Mouse (Mus musculus): Measurements from ENCODE around the gene 6430531B16Rik. TPM values are rescaled to one million over a fixed set of nuclear protein-coding genes. Genes with fewer than 3 reads are reported as not detected.

6430531B16Rik gene
- polyA plus RNA-seq, 1 experiment from 2014 or later = not detected

GRCm38 (mm10) chr7:139937138-139937537, 41.4 kb downstream of the 6430531B16Rik start:
- DNase-seq = no peak
- no peaks in the 10 kb centered on the region for H3K4me1 ChIP-seq (ENCODE audit: insufficient read depth)
- H3K9ac ChIP-seq (replicated peaks) = no peak overlapping the region
- TF ChIP-seq EP300 (IDR thresholded peaks at IDR 0.05; ENCODE audit: low read depth) (no peak), CTCF (IDR thresholded peaks at IDR 0.05; ENCODE audit: low read depth) (no peak)
- H3K9me3 ChIP-seq (ENCODE audit: low read length) = no peaks in the 10 kb centered on the region
- H3K4me3 ChIP-seq (ENCODE audit: low read depth, low read length) = no peak overlapping the region
- H3K36me3 ChIP-seq (replicated peaks; ENCODE audit: insufficient read depth, low read length) = no peaks in the 10 kb centered on the region
- 73% methylated on average over 3 of the region's 3 CpGs for WGBS (ENCODE audit: insufficient replicate concordance)
- no peak for ATAC-seq
- H3K27ac ChIP-seq (ENCODE audit: low read depth) = no peak overlapping the region
- no peak overlapping the region for H3K4me2 ChIP-seq (ENCODE audit: low read depth, low read length)
- peaks cover 9% of the 10 kb centered on the region for H3K27me3 ChIP-seq (ENCODE audit: insufficient read depth, low read length)

- H3K27ac ChIP-seq (ENCODE audit: low read depth) = no peak overlapping the region
- H3K4me2 ChIP-seq (ENCODE audit: low read depth, low read length) = no peak overlapping the region
- TF ChIP-seq CTCF (IDR thresholded peaks at IDR 0.05; ENCODE audit: low read depth) (no peak), EP300 (IDR thresholded peaks at IDR 0.05; ENCODE audit: low read depth) (no peak)
- DNase-seq (no peak), ATAC-seq (no peak)
- H3K9ac ChIP-seq (replicated peaks) = no peak overlapping the region
- H3K9me3 ChIP-seq (ENCODE audit: low read length) = no peaks in the 10 kb centered on the region
- H3K4me1 ChIP-seq (ENCODE audit: insufficient read depth) = no peaks in the 10 kb centered on the region
- 68% methylated on average over 10 of the region's 10 CpGs for WGBS (ENCODE audit: insufficient replicate concordance)
- peaks cover 6% of the 10 kb centered on the region; the same call in 1 of the 2 replicates for H3K27me3 ChIP-seq (ENCODE audit: insufficient read depth, low read length)
- no peaks in the 10 kb centered on the region for H3K36me3 ChIP-seq (replicated peaks; ENCODE audit: insufficient read depth, low read length)
- no peak overlapping the region for H3K4me3 ChIP-seq (ENCODE audit: low read depth, low read length)
Observed at GRCm38 (mm10) chr7:139936705-139937104, 41.9 kb downstream of the 6430531B16Rik start.

GRCm38 (mm10) chr7:139930732-139931131, 47.8 kb downstream of the 6430531B16Rik start:
- no peak overlapping the region for H3K4me2 ChIP-seq (ENCODE audit: low read depth, low read length)
- TF ChIP-seq EP300 (IDR thresholded peaks at IDR 0.05; ENCODE audit: low read depth) = no peak
- TF ChIP-seq CTCF (IDR thresholded peaks at IDR 0.05; ENCODE audit: low read depth) = peak; percentile 69
- ATAC-seq (no peak), DNase-seq (peak; percentile 38)
- H3K4me1 ChIP-seq (ENCODE audit: insufficient read depth) = no peaks in the 10 kb centered on the region
- WGBS (ENCODE audit: insufficient replicate concordance) = 16% methylated on average over 11 of the region's 11 CpGs
- no peak overlapping the region for H3K4me3 ChIP-seq (ENCODE audit: low read depth, low read length)
- H3K27me3 ChIP-seq (ENCODE audit: insufficient read depth, low read length) = no peaks in the 10 kb centered on the region
- no peak overlapping the region for H3K27ac ChIP-seq (ENCODE audit: low read depth)
- H3K36me3 ChIP-seq (replicated peaks; ENCODE audit: insufficient read depth, low read length) = no peaks in the 10 kb centered on the region
- H3K9ac ChIP-seq (replicated peaks) = no peak overlapping the region
- no peaks in the 10 kb centered on the region for H3K9me3 ChIP-seq (ENCODE audit: low read length)

MicroRNAs encoded within 50 kb of the gene (microRNA counts, 519-probe panel; counts per million panel counts)
- microRNA mmu-miR-202-3p = not detected
- microRNA mmu-miR-202-5p = 2,495 counts per million, percentile 23 among the panel's probes with 10 or more counts

Small RNAs within 50 kb of the gene (microRNA-seq; reads per million reads assigned to microRNA genes)
- gene Mir202 (not detected), gene Mir7062 (not detected), gene mmu-mir-7686 (not detected)

Other genes starting within 250 kb of the 6430531B16Rik start
- gene Adgra1, start 144.6 kb downstream of the 6430531B16Rik start, polyA plus RNA-seq (2015; fragmentation: Nextera tagmentation; extraction: Ambion mirVana) = not detected in 2 replicates
- gene Kndc1, start 84.1 kb downstream of the 6430531B16Rik start, polyA plus RNA-seq (2015; fragmentation: Nextera tagmentation; extraction: Ambion mirVana) = not detected in 2 replicates
- gene Utf1, start 35.0 kb downstream of the 6430531B16Rik start, polyA plus RNA-seq (2015; fragmentation: Nextera tagmentation; extraction: Ambion mirVana) = not detected in 2 replicates
- 1.2 and 1.8 TPM in 2 replicates for gene Adam8, start 13.8 kb upstream of the 6430531B16Rik start, polyA plus RNA-seq (2015; fragmentation: Nextera tagmentation; extraction: Ambion mirVana)
- 10.5 and 10.7 TPM in 2 replicates for gene Zfp511, start 57.6 kb upstream of the 6430531B16Rik start, polyA plus RNA-seq (2015; fragmentation: Nextera tagmentation; extraction: Ambion mirVana)
- gene Tubgcp2, start 57.9 kb upstream of the 6430531B16Rik start, polyA plus RNA-seq (2015; fragmentation: Nextera tagmentation; extraction: Ambion mirVana) = 14.2 and 16.0 TPM in 2 replicates
- not detected in 2 replicates for gene Msx3, start 70.3 kb upstream of the 6430531B16Rik start, polyA plus RNA-seq (2015; fragmentation: Nextera tagmentation; extraction: Ambion mirVana)
- 0.29 and 0.47 TPM in 2 replicates for gene Caly, start 103.8 kb upstream of the 6430531B16Rik start, polyA plus RNA-seq (2015; fragmentation: Nextera tagmentation; extraction: Ambion mirVana)
- gene Prap1, start 114.6 kb upstream of the 6430531B16Rik start, polyA plus RNA-seq (2015; fragmentation: Nextera tagmentation; extraction: Ambion mirVana) = not detected in 2 replicates
- 75.8 and 88.9 TPM in 2 replicates for gene Fuom, start 123.7 kb upstream of the 6430531B16Rik start, polyA plus RNA-seq (2015; fragmentation: Nextera tagmentation; extraction: Ambion mirVana)
- gene Paox, start 137.0 kb upstream of the 6430531B16Rik start, polyA plus RNA-seq (2015; fragmentation: Nextera tagmentation; extraction: Ambion mirVana) = 14.0 and 17.5 TPM in 2 replicates
- 194 and 203 TPM in 2 replicates for gene Echs1, start 137.7 kb upstream of the 6430531B16Rik start, polyA plus RNA-seq (2015; fragmentation: Nextera tagmentation; extraction: Ambion mirVana)
- 17.9 and 18.4 TPM in 2 replicates for gene Mtg1, start 158.8 kb upstream of the 6430531B16Rik start, polyA plus RNA-seq (2015; fragmentation: Nextera tagmentation; extraction: Ambion mirVana)
- 0.08 TPM in 2 replicates for gene Sprn, start 176.1 kb upstream of the 6430531B16Rik start, polyA plus RNA-seq (2015; fragmentation: Nextera tagmentation; extraction: Ambion mirVana)
- gene Olfr522, start 186.0 kb upstream of the 6430531B16Rik start, polyA plus RNA-seq (2015; fragmentation: Nextera tagmentation; extraction: Ambion mirVana) = not detected in 2 replicates
- gene Olfr523, start 194.5 kb upstream of the 6430531B16Rik start, polyA plus RNA-seq (2015; fragmentation: Nextera tagmentation; extraction: Ambion mirVana) = not detected in 2 replicates
- not detected in 2 replicates for gene Olfr524, start 227.2 kb upstream of the 6430531B16Rik start, polyA plus RNA-seq (2015; fragmentation: Nextera tagmentation; extraction: Ambion mirVana)
- gene Cd163l1, start 239.5 kb upstream of the 6430531B16Rik start, polyA plus RNA-seq (2015; fragmentation: Nextera tagmentation; extraction: Ambion mirVana) = 0.04 TPM in 1 of 2 replicates, not detected in the other